Mouse (Mus musculus): ENCODE results near the gene Sh2d5.

Sh2d5 gene

GRCm38 (mm10) chr4:138250088-138250960 is at the start of gene Sh2d5, which contains the start of gene Kif17:
Gene Sh2d5 (plus strand): TSS chr4:138250403.
Gene Kif17 (plus strand): TSS chr4:138250435.
- peak; percentile 77 to 85 for DNase-seq

- DNase-seq, result no peak
These were observed 49.4 kb upstream of the Sh2d5 start for GRCm38 (mm10) chr4:138200769-138201168.

GRCm38 (mm10) chr4:138201696-138202095 is 48.5 kb upstream of the Sh2d5 start:
- no peak for DNase-seq

- DNase-seq, result no peak
These were observed 40.1 kb upstream of the Sh2d5 start for GRCm38 (mm10) chr4:138210116-138210515.

GRCm38 (mm10) chr4:138213861-138214260 is 36.3 kb upstream of the Sh2d5 start:
- DNase-seq, result no peak

GRCm38 (mm10) chr4:138215671-138216199 is 34.5 kb upstream of the Sh2d5 start:
- DNase-seq, result no peak

GRCm38 (mm10) chr4:138216200-138216890 is 33.9 kb upstream of the Sh2d5 start, which contains the start of gene Hp1bp3:
Gene Hp1bp3 (plus strand): TSS chr4:138216296.
- peak; percentile 67 to 76 for DNase-seq

GRCm38 (mm10) chr4:138216891-138217392 is 33.3 kb upstream of the Sh2d5 start:
- DNase-seq, result peak; percentile 96

GRCm38 (mm10) chr4:138217441-138217840 is 32.8 kb upstream of the Sh2d5 start:
- peak in 1 of 2 experiments; percentile 47 for DNase-seq

GRCm38 (mm10) chr4:138217951-138218685 is 32.1 kb upstream of the Sh2d5 start:
- no peak for DNase-seq

GRCm38 (mm10) chr4:138219331-138219730 is 30.9 kb upstream of the Sh2d5 start:
- no peak for DNase-seq

- DNase-seq, result no peak
These were observed 29.4 kb upstream of the Sh2d5 start for GRCm38 (mm10) chr4:138220761-138221160.

GRCm38 (mm10) chr4:138221406-138221805 is 28.8 kb upstream of the Sh2d5 start:
- DNase-seq, result no peak

- peak; percentile 16 to 46 for DNase-seq
These were observed 27.8 kb upstream of the Sh2d5 start for GRCm38 (mm10) chr4:138222396-138222795.

- no peak for DNase-seq
These were observed 26.6 kb upstream of the Sh2d5 start for GRCm38 (mm10) chr4:138223623-138224022.

- no peak for DNase-seq
These were observed 3.2 kb upstream of the Sh2d5 start for GRCm38 (mm10) chr4:138246756-138247665.

- DNase-seq, result peak in 1 of 2 experiments; percentile 34
These were observed 1.6 kb downstream of the Sh2d5 start for GRCm38 (mm10) chr4:138251819-138252218.

GRCm38 (mm10) chr4:138252231-138252630 is 2.0 kb downstream of the Sh2d5 start:
- DNase-seq, result no peak

GRCm38 (mm10) chr4:138257116-138257687 is 7.0 kb downstream of the Sh2d5 start:
- no peak for DNase-seq

GRCm38 (mm10) chr4:138258663-138259062 is 8.5 kb downstream of the Sh2d5 start:
- DNase-seq, result no peak

- no peak for DNase-seq
These were observed 9.3 kb downstream of the Sh2d5 start for GRCm38 (mm10) chr4:138259482-138259881.

All from thymus, adult 18-20 months (tissue).